Mouse (Mus musculus): ENCODE results near the gene Usp6nl.

DNA sequence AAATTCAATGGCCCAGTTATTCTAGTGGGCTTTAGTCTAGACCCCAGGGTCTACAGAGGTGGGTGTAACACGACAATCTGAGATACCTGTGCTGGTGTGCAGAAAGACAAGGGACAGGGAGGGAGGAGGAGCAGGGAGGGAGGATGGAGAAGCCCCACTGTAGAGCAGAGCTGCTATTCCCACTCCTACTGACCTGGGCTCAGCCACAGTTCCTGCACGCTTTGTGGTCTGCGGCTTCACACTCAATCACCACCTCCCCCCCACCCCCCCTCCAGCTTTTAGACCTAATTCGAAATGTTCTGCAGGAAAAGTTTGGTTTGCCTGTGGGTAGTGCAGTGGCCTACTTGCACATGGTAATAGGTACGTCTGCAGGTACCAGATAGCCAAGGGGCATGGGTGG lies 171.4 kb downstream of the Usp6nl start:
- TF ChIP-seq EP300 (IDR thresholded peaks at IDR 0.05; ENCODE audit: low read depth in 1 of 2, low read length in 2 of 2) = no peak
- TF ChIP-seq MAX (IDR thresholded peaks at IDR 0.05; ENCODE audit: low read length) = no peak
- TF ChIP-seq POLR2AphosphoS2 (IDR thresholded peaks at IDR 0.05; ENCODE audit: low read length) = no peak
- TF ChIP-seq BHLHE40 (IDR thresholded peaks at IDR 0.05; ENCODE audit: borderline replicate concordance, low read depth, low read length) = no peak
- TF ChIP-seq POLR2A (IDR thresholded peaks at IDR 0.05; ENCODE audit: control insufficient read depth in 1 of 2, insufficient read depth in 1 of 2, low read depth in 1 of 2, low read length in 2 of 2, poor library complexity in 1 of 2) = no peak
- no peak for TF ChIP-seq CTCF (IDR thresholded peaks at IDR 0.05 in 2 of 3, conservative IDR thresholded peaks at IDR 0.05 in 1 of 3; ENCODE audit: control insufficient read depth in 1 of 3, insufficient read depth in 1 of 3, low read depth in 2 of 3, low read length in 3 of 3, poor library complexity in 1 of 3, severe bottlenecking in 1 of 3)
- no peak for TF ChIP-seq TCF12 (IDR thresholded peaks at IDR 0.05; ENCODE audit: low read depth, low read length)
